Mouse (Mus musculus) kidney, embryonic 16.5 days (tissue): ENCODE results near the gene Mex3b. TPM values are rescaled to one million over a fixed set of nuclear protein-coding genes. Genes with fewer than 3 reads are reported as not detected.

Experiments used
- ATAC-seq: fragments of 200-750 bp; cut with Nextera tagmentation; 2 replicates; pipeline ENCODE4 v1.8.0; 2017; ENCODE audit warnings: moderate TSS enrichment; ENCODE audit not compliant: low FRiP score, low TSS enrichment
- H3K27ac ChIP-seq: fragments of 300-500 bp; sonication (generic); 2 replicates; pipeline ENCODE4 v1.5.1; 2014; ENCODE audit warnings: low read length
- H3K27me3 ChIP-seq: fragments of 300-500 bp; sonication (generic); 2 replicates; pipeline ENCODE4 v1.6.1; 2014; ENCODE audit warnings: low read length, control low read depth, mixed read lengths; ENCODE audit not compliant: insufficient read depth
- H3K36me3 ChIP-seq: fragments of 300-500 bp; sonication (generic); 2 replicates; pipeline ENCODE4 v1.6.1; 2014; ENCODE audit warnings: low read length, control low read depth, mixed read lengths; ENCODE audit not compliant: insufficient read depth
- H3K4me1 ChIP-seq: fragments of 300-500 bp; sonication (generic); 2 replicates; pipeline ENCODE4 v1.6.1; 2014; ENCODE audit warnings: low read length, control low read depth, mixed read lengths; ENCODE audit not compliant: insufficient read depth
- H3K4me2 ChIP-seq: fragments of 300-500 bp; sonication (generic); replicated peaks from 2 replicates; pipeline ENCODE4 v1.6.1; 2014; ENCODE audit warnings: low read depth, low read length
- H3K4me3 ChIP-seq: fragments of 300-500 bp; sonication (generic); 2 replicates; pipeline ENCODE4 v1.5.1; 2014; ENCODE audit warnings: mild to moderate bottlenecking, low read length
- H3K9ac ChIP-seq: fragments of 300-500 bp; sonication (generic); replicated peaks from 2 replicates; pipeline ENCODE4 v1.6.1; 2014; ENCODE audit warnings: low read length
- H3K9me3 ChIP-seq: fragments of 300-500 bp; sonication (generic); 2 replicates; pipeline ENCODE4 v1.6.1; 2016; ENCODE audit warnings: low read length, control low read depth
- WGBS: fragments of 180-500 bp; shearing (Covaris S2); extraction: QIAGEN DNeasy Blood & Tissue Kit; methylation state at CpG from one replicate; pipeline ENCODE4 v1.1.7; 2014; 5-methylcytosine and 5-hydroxymethylcytosine counted together
- polyA plus RNA-seq: library from polyadenylated mRNA; unstranded; fragments of >200 nt; fragmentation: Nextera tagmentation; extraction: Ambion mirVana; gene quantifications from 2 replicates; pipeline ENCODE4 v1.2.1, GENCODE M21; 2015

Gene Mex3b
- polyA plus RNA-seq, 1 experiment from 2014 or later, result 9.9 TPM

DNA sequence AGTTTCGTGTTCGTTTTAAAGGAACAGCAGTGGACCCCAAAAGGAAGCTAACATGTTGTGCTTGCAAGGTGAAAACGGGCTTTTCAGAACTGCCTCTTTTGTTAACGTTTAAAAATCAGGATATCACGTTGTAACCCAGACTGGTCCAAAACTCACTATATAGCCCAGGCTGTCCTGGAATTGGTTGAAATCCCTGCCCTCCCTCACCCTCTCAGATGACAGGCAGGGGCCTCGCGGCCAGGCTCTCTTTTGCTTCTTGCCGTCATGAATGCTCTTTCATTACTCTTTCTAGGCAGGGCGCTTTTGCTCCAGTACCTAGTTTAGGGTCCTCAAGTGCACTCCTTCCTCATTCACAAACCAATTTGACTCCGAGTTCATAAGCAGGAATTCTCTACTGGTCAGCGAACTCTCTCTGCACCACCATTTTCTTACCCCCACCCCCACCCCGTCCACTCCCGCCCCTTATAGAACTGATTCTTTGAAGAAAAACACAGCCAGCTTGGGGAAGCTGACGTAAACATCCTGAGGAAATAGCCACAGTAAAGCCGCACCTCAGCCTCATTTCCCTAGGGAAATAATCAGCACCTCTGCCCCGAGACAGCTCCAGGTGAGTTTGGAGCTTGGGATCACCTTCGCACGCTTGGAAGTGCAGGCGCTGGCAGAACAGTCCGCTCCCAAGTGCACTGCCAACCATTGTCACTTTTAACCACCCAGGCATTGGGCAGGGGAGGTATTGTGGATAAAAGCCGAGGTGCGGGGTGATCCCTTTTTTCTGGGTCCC is 2.0 kb upstream of the Mex3b start:
- 2% methylated on average over 22 of the region's 22 CpGs for WGBS
- Histone ChIP-seq H3K27ac (peak overlapping the region; percentile 93), H3K4me2 (peak overlapping the region; percentile 93), H3K9me3 (no peaks in the 10 kb centered on the region), H3K4me1 (peaks cover 26% of the 10 kb centered on the region), H3K36me3 (0 out of 2 replicates have a peak, but pooled peaks cover 5% of the 10 kb centered on the region), H3K9ac (peak overlapping the region; percentile 85), H3K27me3 (no peaks in the 10 kb centered on the region), H3K4me3 (peak overlapping the region; percentile 92)
- no peak for ATAC-seq

DNA sequence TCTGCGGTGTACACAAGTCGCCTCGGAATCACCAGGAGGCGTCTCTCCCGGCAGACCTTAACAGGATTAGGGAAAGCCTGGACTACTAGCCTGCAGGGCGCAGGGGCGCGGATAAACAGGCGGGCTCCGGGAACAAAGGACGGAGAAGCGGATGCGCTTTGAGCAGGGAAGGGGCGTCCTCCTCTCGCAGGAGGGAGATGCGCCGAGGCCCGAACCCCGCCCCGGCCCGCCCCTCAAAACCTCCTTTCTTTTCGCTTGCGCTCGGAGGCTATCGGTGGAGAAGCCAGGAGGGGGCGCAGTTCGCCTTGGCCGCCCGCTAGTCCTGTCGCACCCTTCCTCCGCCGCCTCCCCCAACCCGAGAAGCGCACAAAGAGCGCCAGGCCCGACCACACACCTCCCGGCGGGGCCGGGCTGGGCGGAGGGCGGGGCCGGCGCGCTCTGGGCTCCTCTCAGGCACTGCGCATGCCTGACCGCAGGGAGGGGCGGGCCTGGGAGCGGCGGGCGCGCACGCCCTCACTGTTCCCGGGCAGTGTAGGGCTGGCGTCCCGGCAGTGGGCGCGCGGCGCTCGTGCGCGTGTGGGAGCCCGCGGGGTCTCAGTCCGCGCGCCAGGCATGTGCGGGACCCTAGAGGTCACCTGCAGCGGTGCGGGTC is 1.2 kb upstream of the Mex3b start:
- under 1% methylated on average over 63 of the region's 70 CpGs for WGBS
- peak overlapping the region; percentile 92 for H3K4me3 ChIP-seq
- ATAC-seq, result peak; percentile 95
- peak overlapping the region; percentile 96 for H3K9ac ChIP-seq
- peak overlapping the region; percentile 93 for H3K4me2 ChIP-seq
- peak overlapping the region; percentile 97 for H3K27ac ChIP-seq
- 0 out of 2 replicates have a peak, but pooled peaks cover 5% of the 10 kb centered on the region for H3K36me3 ChIP-seq
- H3K27me3 ChIP-seq, result no peaks in the 10 kb centered on the region
- H3K9me3 ChIP-seq, result no peaks in the 10 kb centered on the region
- peaks cover 27% of the 10 kb centered on the region for H3K4me1 ChIP-seq

DNA sequence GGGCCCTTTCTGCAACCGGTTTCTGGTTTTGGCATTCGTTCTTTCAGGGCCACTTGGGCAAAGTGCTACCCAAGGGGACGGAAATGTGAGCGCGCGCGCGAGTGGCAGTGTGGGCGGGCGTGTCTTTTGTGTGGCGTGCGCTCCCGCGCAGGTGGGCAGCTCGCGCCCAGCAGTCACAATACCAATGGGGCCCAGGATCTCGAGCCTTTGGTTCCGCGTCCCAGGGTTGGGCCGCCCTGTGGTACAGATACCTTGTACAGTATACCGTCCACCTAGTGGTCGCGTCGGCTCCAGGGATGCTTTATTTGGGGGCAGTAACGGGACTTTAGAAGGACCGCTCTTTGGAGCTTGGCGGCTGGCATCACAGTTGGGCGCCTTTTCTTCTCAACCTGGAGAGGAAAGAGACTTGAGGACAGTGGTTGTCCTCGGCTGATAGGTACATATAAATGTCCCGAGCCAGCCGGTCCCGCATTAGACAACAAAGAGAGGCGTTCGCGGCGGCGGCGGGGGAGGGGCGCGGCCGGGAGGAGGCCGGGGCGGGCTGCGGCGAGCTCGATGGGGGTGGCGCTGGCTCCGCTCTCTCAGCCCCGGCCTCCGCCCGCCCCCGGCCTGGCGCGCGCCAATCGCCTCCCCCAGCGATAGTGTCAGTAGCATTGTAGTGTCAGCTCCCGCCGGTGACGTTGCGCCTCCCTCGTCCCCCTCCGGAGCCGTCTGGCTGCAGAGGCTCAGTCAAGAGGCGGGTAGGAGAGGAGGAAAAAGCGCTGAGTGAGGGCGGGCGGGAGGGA is 455 bp upstream of the Mex3b start:
- peak overlapping the region; percentile 96 for H3K9ac ChIP-seq
- H3K4me1 ChIP-seq, result peaks cover 27% of the 10 kb centered on the region
- ATAC-seq, result peak; percentile 87
- H3K4me3 ChIP-seq, result peak overlapping the region; percentile 92
- H3K27me3 ChIP-seq, result no peaks in the 10 kb centered on the region
- peak overlapping the region; percentile 93 for H3K4me2 ChIP-seq
- WGBS, result under 1% methylated on average over 57 of the region's 68 CpGs
- H3K36me3 ChIP-seq, result 0 out of 2 replicates have a peak, but pooled peaks cover 5% of the 10 kb centered on the region
- H3K9me3 ChIP-seq, result no peaks in the 10 kb centered on the region
- H3K27ac ChIP-seq, result peak overlapping the region; percentile 97

DNA sequence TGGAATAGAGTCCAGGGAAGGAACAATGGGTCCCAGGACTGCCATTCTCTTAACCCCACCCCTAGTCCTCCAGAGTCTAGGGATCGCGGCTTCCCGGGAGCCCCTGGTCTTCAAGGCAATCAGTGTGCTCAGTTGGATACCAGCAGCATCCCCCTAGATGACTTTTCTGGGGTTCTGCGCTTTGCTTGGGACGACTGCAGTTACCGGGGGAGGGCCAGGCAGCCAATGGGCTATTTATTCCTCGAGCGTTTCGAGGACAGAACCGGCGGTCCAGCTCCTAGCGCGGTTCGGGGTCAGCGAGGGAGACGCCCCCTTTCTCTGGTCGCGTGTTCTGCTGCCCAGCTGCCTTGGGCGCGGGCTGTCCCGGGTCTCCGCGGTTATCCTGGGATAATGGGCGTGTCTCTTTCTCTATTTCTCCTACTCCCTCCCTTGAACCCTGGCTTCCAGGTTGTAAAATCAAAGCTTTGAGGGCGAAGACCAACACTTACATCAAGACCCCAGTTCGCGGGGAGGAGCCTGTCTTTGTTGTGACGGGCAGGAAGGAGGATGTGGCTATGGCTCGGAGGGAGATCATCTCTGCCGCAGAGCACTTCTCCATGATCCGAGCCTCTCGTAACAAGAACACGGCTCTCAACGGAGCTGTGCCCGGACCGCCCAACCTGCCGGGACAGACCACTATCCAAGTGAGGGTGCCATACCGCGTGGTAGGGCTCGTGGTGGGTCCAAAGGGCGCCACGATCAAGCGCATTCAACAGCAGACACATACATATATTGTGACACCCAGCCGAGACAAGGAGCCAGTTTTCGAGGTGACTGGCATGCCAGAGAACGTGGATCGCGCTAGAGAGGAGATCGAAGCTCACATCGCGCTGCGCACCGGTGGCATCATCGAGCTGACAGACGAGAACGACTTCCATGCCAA is 1.4 kb downstream of the Mex3b start:
- under 1% methylated on average over 56 of the region's 56 CpGs for WGBS
- Histone ChIP-seq H3K9ac (peak overlapping the region; percentile 96), H3K4me3 (peak overlapping the region; percentile 92), H3K4me2 (peak overlapping the region; percentile 93), H3K36me3 (0 out of 2 replicates have a peak, but pooled peaks cover 5% of the 10 kb centered on the region), H3K9me3 (no peaks in the 10 kb centered on the region), H3K27ac (peak overlapping the region; percentile 97), H3K4me1 (peaks cover 27% of the 10 kb centered on the region), H3K27me3 (no peaks in the 10 kb centered on the region)
- no peak for ATAC-seq

DNA sequence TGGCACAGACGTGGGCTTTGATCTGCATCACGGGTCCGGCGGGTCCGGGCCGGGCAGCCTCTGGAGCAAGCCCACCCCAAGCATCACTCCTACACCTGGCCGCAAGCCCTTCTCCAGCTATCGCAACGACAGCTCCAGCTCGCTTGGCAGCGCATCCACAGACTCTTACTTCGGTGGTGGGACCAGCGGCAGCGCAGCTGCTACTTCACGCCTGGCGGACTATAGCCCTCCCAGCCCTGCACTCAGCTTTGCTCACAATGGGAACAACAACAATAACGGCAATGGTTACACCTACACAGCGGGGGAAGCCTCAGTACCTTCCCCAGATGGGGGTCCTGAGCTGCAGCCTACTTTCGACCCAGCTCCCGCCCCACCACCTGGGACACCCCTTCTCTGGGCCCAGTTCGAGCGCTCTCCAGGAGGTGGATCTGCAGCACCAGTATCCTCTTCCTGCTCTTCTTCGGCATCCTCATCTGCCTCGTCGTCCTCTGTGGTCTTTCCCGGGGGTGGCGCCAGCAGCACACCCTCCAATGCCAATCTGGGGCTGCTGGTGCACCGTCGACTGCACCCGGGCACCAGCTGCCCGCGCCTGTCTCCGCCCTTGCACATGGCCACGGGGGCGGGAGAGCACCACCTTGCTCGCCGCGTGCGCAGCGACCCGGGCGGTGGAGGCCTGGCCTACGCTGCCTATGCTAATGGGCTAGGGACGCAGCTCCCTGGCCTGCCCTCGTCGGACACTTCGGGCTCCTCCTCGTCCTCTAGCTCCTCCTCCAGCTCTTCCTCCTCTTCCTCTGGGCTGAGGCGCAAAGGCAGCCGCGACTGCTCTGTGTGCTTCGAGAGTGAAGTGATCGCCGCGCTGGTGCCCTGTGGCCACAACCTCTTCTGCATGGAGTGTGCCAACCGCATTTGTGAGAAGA is 2.4 kb downstream of the Mex3b start:
- Histone ChIP-seq H3K27ac (no peak overlapping the region), H3K27me3 (no peaks in the 10 kb centered on the region), H3K36me3 (0 out of 2 replicates have a peak, but pooled peaks cover 5% of the 10 kb centered on the region), H3K9ac (peak overlapping the region; percentile 96), H3K4me3 (peak overlapping the region; percentile 92), H3K9me3 (no peaks in the 10 kb centered on the region), H3K4me1 (peaks cover 23% of the 10 kb centered on the region), H3K4me2 (peak overlapping the region; percentile 93)
- ATAC-seq, result no peak
- 4% methylated on average over 56 of the region's 56 CpGs for WGBS

DNA sequence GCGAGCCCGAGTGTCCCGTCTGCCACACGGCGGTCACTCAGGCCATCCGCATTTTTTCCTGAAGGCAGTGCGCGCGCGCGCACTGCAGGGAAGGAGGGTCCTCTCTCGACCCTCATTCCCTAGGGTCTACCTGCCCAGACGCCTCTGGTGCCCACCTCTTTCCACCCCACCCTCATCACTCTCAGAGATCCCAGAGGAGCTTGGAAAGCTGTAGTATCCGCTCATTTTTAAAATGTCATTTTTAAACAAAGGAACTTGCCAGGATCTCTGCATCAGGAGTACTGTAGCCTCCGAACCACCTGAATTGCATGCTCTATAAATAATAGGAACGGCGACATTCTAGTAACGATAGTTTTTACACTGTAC is 3.0 kb downstream of the Mex3b start:
- 0 out of 2 replicates have a peak, but pooled peaks cover 5% of the 10 kb centered on the region for H3K36me3 ChIP-seq
- H3K27ac ChIP-seq, result no peak overlapping the region
- no peaks in the 10 kb centered on the region for H3K9me3 ChIP-seq
- WGBS, result 26% methylated on average over 18 of the region's 18 CpGs
- peak overlapping the region; percentile 96 for H3K9ac ChIP-seq
- H3K4me3 ChIP-seq, result peak overlapping the region; percentile 92
- H3K4me1 ChIP-seq, result peaks cover 16% of the 10 kb centered on the region
- no peak for ATAC-seq
- peak overlapping the region; percentile 93 for H3K4me2 ChIP-seq
- no peaks in the 10 kb centered on the region for H3K27me3 ChIP-seq

DNA sequence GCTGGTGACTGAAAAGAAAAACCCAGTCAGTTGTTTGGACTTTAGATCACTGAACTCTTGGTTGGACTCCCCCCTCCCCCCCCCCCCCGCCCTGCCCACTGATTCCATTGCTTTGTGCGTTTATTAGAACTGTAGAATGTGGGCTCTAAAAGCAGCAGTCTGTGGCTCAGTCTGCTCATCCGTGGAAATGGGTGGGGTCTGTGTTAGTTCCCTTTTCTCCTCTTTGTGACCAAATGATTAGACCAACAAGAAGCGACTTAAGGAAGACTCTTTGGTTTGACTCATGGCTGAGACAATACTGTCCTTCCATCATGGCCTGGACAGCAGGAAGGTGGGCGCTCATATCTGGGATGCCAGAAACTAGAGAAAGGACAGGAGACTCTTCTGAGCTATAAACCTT is 9.4 kb downstream of the Mex3b start:
- no peak for ATAC-seq
- peaks cover 3% of the 10 kb centered on the region; the same call in 1 of the 2 replicates for H3K9me3 ChIP-seq
- no peaks in the 10 kb centered on the region for H3K4me1 ChIP-seq
- H3K4me3 ChIP-seq, result no peak overlapping the region
- WGBS, result 63% methylated on average over 5 of the region's 5 CpGs
- H3K27ac ChIP-seq, result no peak overlapping the region
- H3K4me2 ChIP-seq, result no peak overlapping the region
- no peak overlapping the region for H3K9ac ChIP-seq
- no peaks in the 10 kb centered on the region for H3K36me3 ChIP-seq
- H3K27me3 ChIP-seq, result no peaks in the 10 kb centered on the region

DNA sequence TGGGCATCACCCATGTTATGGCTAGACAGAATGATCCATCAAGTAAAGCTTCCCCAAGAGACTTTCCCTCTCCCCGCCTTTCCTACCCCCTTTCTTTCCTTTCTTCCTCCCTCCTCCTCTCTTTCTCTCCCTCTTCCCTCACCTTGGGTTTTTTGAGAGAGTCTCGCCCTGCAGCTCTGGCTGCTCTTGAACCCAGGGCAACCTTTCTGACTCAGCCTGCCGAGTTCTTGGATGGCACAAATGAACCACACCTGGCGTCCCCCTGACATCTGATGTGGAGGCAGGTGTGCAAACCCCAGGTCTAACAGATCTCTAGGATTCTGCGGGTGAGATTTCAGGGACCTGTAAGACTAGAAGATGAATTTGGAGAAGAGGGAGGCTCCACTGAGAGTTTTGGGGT is 12.9 kb downstream of the Mex3b start:
- H3K4me3 ChIP-seq, result no peak overlapping the region
- 82% methylated on average over 5 of the region's 5 CpGs for WGBS
- peaks cover 3% of the 10 kb centered on the region; the same call in 1 of the 2 replicates for H3K9me3 ChIP-seq
- H3K4me1 ChIP-seq, result no peaks in the 10 kb centered on the region
- H3K36me3 ChIP-seq, result no peaks in the 10 kb centered on the region
- no peaks in the 10 kb centered on the region for H3K27me3 ChIP-seq
- H3K27ac ChIP-seq, result no peak overlapping the region
- no peak overlapping the region for H3K4me2 ChIP-seq
- ATAC-seq, result no peak
- H3K9ac ChIP-seq, result no peak overlapping the region
